Mouse (Mus musculus) bone marrow, adult 2 months (tissue): Measurements from ENCODE around the gene Psap. TPM values are rescaled to one million over a fixed set of nuclear protein-coding genes. Genes with fewer than 3 reads are reported as not detected.

ENCODE experiments used
- H3K27ac ChIP-seq: fragments of 200-500 bp; 2 replicates; pipeline ENCODE4 v1.5.1; 2012; ENCODE audit warnings: low read depth, mild to moderate bottlenecking, control low read depth, inconsistent platforms, low read length; ENCODE audit not compliant: control insufficient read depth, poor library complexity, insufficient read depth
- H3K4me1 ChIP-seq: fragments of 200-500 bp; 2 replicates; pipeline ENCODE4 v1.6.1; 2011; ENCODE audit warnings: low read length; ENCODE audit not compliant: control insufficient read depth, insufficient read depth
- H3K4me3 ChIP-seq: fragments of 200-500 bp; replicated peaks from 2 replicates; pipeline ENCODE3; 2011; ENCODE audit warnings: mild to moderate bottlenecking, low read depth, low read length, control low read depth; ENCODE audit not compliant: control insufficient read depth
- CTCF ChIP-seq: fragments of 200-500 bp; IDR thresholded peaks from 2 replicates; pipeline ENCODE4 v1.5.1; 2011; ENCODE audit warnings: low read length, control low read depth; ENCODE audit not compliant: control insufficient read depth, insufficient read depth
- POLR2A ChIP-seq: fragments of 200-500 bp; IDR thresholded peaks from 2 replicates; pipeline ENCODE4 v1.6.1; 2011; ENCODE audit warnings: low read depth, mild to moderate bottlenecking, control low read depth, low read length, borderline replicate concordance; ENCODE audit not compliant: control insufficient read depth
- WGBS: fragments of 180-500 bp; shearing (Covaris S2); methylation state at CpG from one replicate; pipeline ENCODE4 v1.1.7; 2018; 5-methylcytosine and 5-hydroxymethylcytosine counted together
- polyA plus RNA-seq: library from polyadenylated mRNA; stranded (reverse); fragments of >200 nt; gene quantifications from 2 replicates; pipeline ENCODE4 v1.2.4, GENCODE M21; 2011; ENCODE audit warnings: low replicate concordance; ENCODE audit not compliant: missing spikeins, insufficient read depth, insufficient read length

Gene Psap
- polyA plus RNA-seq, 1 experiment, result 453 TPM

- H3K4me3 ChIP-seq, result peak overlapping the region; percentile 19
- peaks cover 13% of the 10 kb centered on the region for H3K4me1 ChIP-seq
- TF ChIP-seq POLR2A (no peak), CTCF (no peak)
- peak overlapping the region; percentile 69 for H3K27ac ChIP-seq
- 7% methylated on average over 3 of the region's 3 CpGs for WGBS
These were observed 73.4 kb downstream of the Psap start for GRCm38 (mm10) chr10:60350805-60351167.

DNA sequence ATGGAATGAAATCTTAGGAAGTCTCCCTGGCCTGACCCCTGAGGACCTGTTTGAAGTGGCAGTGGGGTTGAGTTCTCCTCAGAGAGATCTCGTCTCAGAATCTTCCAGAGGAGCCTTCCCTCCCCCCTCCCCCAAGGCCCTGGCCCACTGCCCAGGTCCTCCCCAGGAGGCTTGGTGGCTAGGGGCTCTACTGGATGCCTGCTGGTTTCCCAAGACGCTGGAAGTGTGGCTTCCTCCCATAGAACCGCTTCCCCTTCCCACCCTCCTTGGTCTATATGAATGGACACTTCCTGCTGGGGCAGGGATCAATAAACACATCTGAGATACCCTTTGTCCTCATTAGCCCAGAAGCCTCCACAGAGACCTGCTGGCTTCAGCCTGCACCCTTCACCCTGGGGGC, 73.8 kb downstream of the Psap start:
- Histone ChIP-seq H3K4me1 (peaks cover 11% of the 10 kb centered on the region), H3K27ac (peak overlapping the region; percentile 69), H3K4me3 (peak overlapping the region; percentile 38)
- TF ChIP-seq POLR2A (no peak), CTCF (no peak)
- WGBS, result 6% methylated on average over 3 of the region's 3 CpGs

- 37% methylated on average over 7 of the region's 7 CpGs for WGBS
- TF ChIP-seq CTCF, result no peak
- TF ChIP-seq POLR2A, result no peak
- peak overlapping the region; percentile 38 for H3K4me3 ChIP-seq
- H3K27ac ChIP-seq, result peak overlapping the region; percentile 69
- peaks cover 9% of the 10 kb centered on the region for H3K4me1 ChIP-seq
These were observed 74.5 kb downstream of the Psap start for GRCm38 (mm10) chr10:60351761-60352455.

Other genes starting within 250 kb of the Psap start
- gene Spock2, start 171.4 kb upstream of the Psap start, polyA plus RNA-seq, result 0.95 and 1.2 TPM in 2 replicates
- gene Chst3, start 58.4 kb upstream of the Psap start, polyA plus RNA-seq, result 11.9 and 16.5 TPM in 2 replicates
- gene Vsir, start 69.2 kb downstream of the Psap start, polyA plus RNA-seq, result 39.7 and 97.9 TPM in 2 replicates
- 1.9 and 6.0 TPM in 2 replicates for gene Gm17455, start 122.1 kb downstream of the Psap start, polyA plus RNA-seq